Mouse (Mus musculus) kidney, embryonic 14.5 days (tissue): ENCODE measurements around the gene Mbtd1. TPM values are rescaled to one million over a fixed set of nuclear protein-coding genes. Genes with fewer than 3 reads are reported as not detected.
"Not testable (repeated sequence)": the region's sequence is repeated elsewhere in the genome, so short reads cannot be mapped to it uniquely, and the experiment has no call there.

Experiments
- ATAC-seq: fragments of 200-750 bp; cut with Nextera tagmentation; 2 replicates; pipeline ENCODE4 v1.8.0; 2017; ENCODE audit warnings: moderate number of reproducible peaks, mild to moderate bottlenecking, moderate TSS enrichment, moderate library complexity; ENCODE audit not compliant: low FRiP score, low TSS enrichment
- H3K27ac ChIP-seq: fragments of 300-500 bp; sonication (generic); 2 replicates; pipeline ENCODE4 v1.5.1; 2014; ENCODE audit warnings: low read depth, mild to moderate bottlenecking, low read length, moderate library complexity, mixed read lengths
- H3K27me3 ChIP-seq: fragments of 300-500 bp; sonication (generic); 2 replicates; pipeline ENCODE4 v1.6.1; 2014; ENCODE audit warnings: mild to moderate bottlenecking, low read length; ENCODE audit not compliant: control insufficient read depth, insufficient read depth
- H3K36me3 ChIP-seq: fragments of 300-500 bp; sonication (generic); 2 replicates; pipeline ENCODE4 v1.6.1; 2014; ENCODE audit warnings: low read length, mixed read lengths; ENCODE audit not compliant: control insufficient read depth, insufficient read depth
- H3K4me1 ChIP-seq: fragments of 300-500 bp; sonication (generic); 2 replicates; pipeline ENCODE4 v1.6.1; 2014; ENCODE audit warnings: low read length, mixed read lengths; ENCODE audit not compliant: control insufficient read depth, insufficient read depth
- H3K4me2 ChIP-seq: fragments of 300-500 bp; sonication (generic); replicated peaks from 2 replicates; pipeline ENCODE4 v1.6.1; 2014; ENCODE audit warnings: low read depth, mild to moderate bottlenecking, low read length
- H3K4me3 ChIP-seq: fragments of 300-500 bp; sonication (generic); 2 replicates; pipeline ENCODE4 v1.5.1; 2014; ENCODE audit warnings: mild to moderate bottlenecking, low read length
- H3K9ac ChIP-seq: fragments of 300-500 bp; sonication (generic); 2 replicates; pipeline ENCODE4 v1.6.1; 2014; ENCODE audit warnings: low read depth, mild to moderate bottlenecking, low read length, moderate library complexity
- H3K9me3 ChIP-seq: fragments of 300-500 bp; sonication (generic); 2 replicates; pipeline ENCODE4 v1.6.1; 2016; ENCODE audit warnings: low read length; ENCODE audit not compliant: control insufficient read depth
- WGBS: fragments of 180-500 bp; shearing (Covaris S2); extraction: QIAGEN DNeasy Blood & Tissue Kit; methylation state at CpG from one replicate; pipeline ENCODE4 v1.1.7; 2014; 5-methylcytosine and 5-hydroxymethylcytosine counted together
- polyA plus RNA-seq: library from polyadenylated mRNA; unstranded; fragments of >200 nt; fragmentation: Nextera tagmentation; extraction: Ambion mirVana; gene quantifications from 2 replicates; pipeline ENCODE4 v1.2.1, GENCODE M21; 2014

Mbtd1 gene
- polyA plus RNA-seq, 1 experiment from 2014 or later: 28.5 TPM

DNA sequence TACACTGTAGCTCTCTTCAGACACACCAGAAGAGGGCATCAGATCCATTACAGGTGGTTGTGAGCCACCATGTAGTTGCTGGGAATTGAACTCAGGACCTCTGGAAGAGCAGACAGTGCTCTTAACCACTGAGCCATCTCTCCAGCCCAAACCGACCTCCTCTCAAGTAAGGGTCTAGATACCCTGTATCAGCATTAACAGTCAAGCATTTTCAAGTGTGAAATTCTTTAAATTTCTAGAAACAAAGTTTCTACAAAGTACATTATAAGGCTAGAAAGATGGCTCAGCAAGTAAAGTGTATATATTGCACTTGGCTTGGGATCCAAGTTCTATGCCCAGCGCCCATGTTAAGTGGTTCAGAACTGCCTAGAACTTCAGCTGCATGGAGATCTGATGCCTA lies 29.4 kb downstream of the Mbtd1 start:
- H3K4me3 ChIP-seq, ATAC-seq, H3K9ac ChIP-seq, H3K27ac ChIP-seq, H3K27me3 ChIP-seq, H3K4me2 ChIP-seq, H3K4me1 ChIP-seq, H3K9me3 ChIP-seq: not testable (repeated sequence)
- peaks cover 80% of the 10 kb centered on the region for H3K36me3 ChIP-seq
- WGBS: 94% methylated on average over 2 of the region's 2 CpGs

DNA sequence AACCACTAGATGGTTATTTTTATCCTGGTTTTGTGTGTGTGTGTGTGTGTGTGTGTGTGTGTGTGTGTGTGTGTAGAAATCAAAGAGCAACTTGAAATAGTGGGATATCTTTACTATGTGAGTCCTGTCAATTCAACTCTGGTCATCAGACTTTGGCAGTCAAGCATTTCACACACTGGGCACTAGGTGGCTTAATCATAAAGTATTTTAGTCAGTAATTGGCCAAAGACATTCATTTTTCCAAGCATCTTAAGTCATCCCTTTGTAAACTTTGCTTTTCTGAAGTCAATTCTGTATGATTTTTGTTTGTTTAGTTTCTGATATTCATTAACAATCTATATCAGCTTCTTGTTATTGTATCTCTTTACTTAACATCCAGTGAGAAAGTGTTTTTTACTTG lies 43.5 kb downstream of the Mbtd1 start:
- peaks cover 68% of the 10 kb centered on the region for H3K36me3 ChIP-seq
- ATAC-seq: no peak
- no peaks in the 10 kb centered on the region for H3K4me1 ChIP-seq

GRCm38 (mm10) chr11:93940906-93941305 lies 55.3 kb downstream of the Mbtd1 start:
- Histone ChIP-seq H3K4me1 (0 out of 2 replicates have a peak, but pooled peaks cover 2% of the 10 kb centered on the region), H3K9me3 (no peaks in the 10 kb centered on the region), H3K4me2 (no peak overlapping the region), H3K36me3 (peaks cover 35% of the 10 kb centered on the region), H3K4me3 (no peak overlapping the region), H3K27ac (no peak overlapping the region), H3K27me3 (no peaks in the 10 kb centered on the region), H3K9ac (no peak overlapping the region)
- no peak for ATAC-seq
- WGBS: 84% methylated on average over 2 of the region's 2 CpGs

More for the DNA sequence above, 43.5 kb downstream of the Mbtd1 start:
- no peak overlapping the region for H3K4me3 ChIP-seq
- H3K9ac ChIP-seq: no peak overlapping the region
- no peaks in the 10 kb centered on the region for H3K27me3 ChIP-seq
- no peak overlapping the region for H3K27ac ChIP-seq
- H3K4me2 ChIP-seq: no peak overlapping the region
- no peaks in the 10 kb centered on the region for H3K9me3 ChIP-seq

DNA sequence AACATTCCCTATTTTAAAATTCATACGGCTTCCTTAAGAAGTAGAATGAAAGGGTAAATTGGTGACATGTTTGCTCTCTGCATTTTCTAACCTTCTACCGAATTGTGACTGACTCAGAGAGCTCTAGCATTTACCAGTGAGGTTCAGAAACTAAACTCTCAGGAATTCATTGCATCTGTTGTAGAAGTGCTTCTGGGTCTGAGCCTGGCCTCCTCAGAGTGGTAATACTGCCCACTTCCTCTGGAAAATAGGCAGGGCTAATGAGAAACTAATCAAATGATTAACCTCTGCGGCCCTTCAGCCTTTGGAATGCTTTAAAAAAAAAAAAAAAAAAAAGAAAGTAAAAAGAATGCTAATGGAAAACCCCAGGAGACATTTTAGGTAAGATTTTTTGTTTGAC lies 59.3 kb downstream of the Mbtd1 start:
- 61% methylated on average over 3 of the region's 3 CpGs for WGBS
- no peak overlapping the region for H3K4me2 ChIP-seq
- H3K9me3 ChIP-seq: no peaks in the 10 kb centered on the region
- ATAC-seq: no peak
- H3K27me3 ChIP-seq: no peaks in the 10 kb centered on the region
- 0 out of 2 replicates have a peak, but pooled peaks cover 2% of the 10 kb centered on the region for H3K4me1 ChIP-seq
- H3K9ac ChIP-seq: no peak overlapping the region
- no peak overlapping the region for H3K4me3 ChIP-seq
- peaks cover 27% of the 10 kb centered on the region for H3K36me3 ChIP-seq
- H3K27ac ChIP-seq: no peak overlapping the region

DNA sequence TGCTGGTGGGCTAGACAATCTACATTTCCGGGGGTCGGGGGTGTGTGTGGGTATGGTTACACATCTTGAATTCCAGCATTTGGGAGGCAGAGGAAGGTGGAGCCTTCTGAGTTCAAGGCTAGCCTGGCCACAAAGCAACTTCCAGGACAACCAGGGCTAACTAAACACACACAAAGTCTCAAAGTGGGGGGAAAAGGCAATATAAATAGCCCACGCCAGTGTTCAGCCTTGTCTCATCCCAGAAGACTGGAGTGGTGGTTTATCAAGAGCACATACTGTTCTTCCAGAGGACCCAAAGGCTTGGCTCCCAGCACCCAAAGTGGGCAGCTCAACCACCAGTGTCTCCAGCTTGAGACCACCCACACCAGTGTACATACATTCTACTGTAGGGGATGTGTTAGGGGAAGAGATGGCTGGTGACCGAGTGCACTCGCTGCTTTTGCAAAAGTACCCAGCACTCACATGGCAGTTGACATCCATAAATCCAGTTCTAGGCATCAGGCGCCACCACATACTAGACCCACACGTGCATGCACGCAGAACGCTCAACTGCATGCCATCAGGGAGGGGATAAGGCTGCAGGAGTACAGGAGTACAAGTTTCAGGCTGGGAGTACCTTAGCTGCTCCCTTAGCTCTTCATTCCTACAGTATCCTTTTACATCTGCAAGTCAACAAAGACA lies 63.4 kb downstream of the Mbtd1 start:
- Histone ChIP-seq H3K36me3 (peaks cover 52% of the 10 kb centered on the region), H3K27me3 (no peaks in the 10 kb centered on the region), H3K9me3 (no peaks in the 10 kb centered on the region), H3K9ac (no peak overlapping the region), H3K4me2 (no peak overlapping the region), H3K4me1 (peaks cover 19% of the 10 kb centered on the region; the same call in 1 of the 2 replicates), H3K4me3 (no peak overlapping the region), H3K27ac (no peak overlapping the region)
- no peak for ATAC-seq
- 89% methylated on average over 9 of the region's 9 CpGs for WGBS

- ATAC-seq: no peak
- Histone ChIP-seq H3K27me3 (no peaks in the 10 kb centered on the region), H3K9me3 (no peaks in the 10 kb centered on the region), H3K4me2 (no peak overlapping the region), H3K27ac (no peak overlapping the region), H3K36me3 (peaks cover 53% of the 10 kb centered on the region), H3K4me1 (peaks cover 20% of the 10 kb centered on the region; the same call in 1 of the 2 replicates), H3K4me3 (no peak overlapping the region), H3K9ac (no peak overlapping the region)
- WGBS: 96% methylated on average over 1 of the region's 1 CpGs
Observed at GRCm38 (mm10) chr11:93950045-93950444, 64.4 kb downstream of the Mbtd1 start.

- Histone ChIP-seq H3K4me1 (peaks cover 27% of the 10 kb centered on the region; the same call in 1 of the 2 replicates), H3K9me3 (no peaks in the 10 kb centered on the region), H3K36me3 (peaks cover 50% of the 10 kb centered on the region), H3K27ac (peak overlapping the region; percentile 2; the same call in 1 of the 2 replicates), H3K9ac (no peak overlapping the region), H3K27me3 (no peaks in the 10 kb centered on the region), H3K4me3 (no peak overlapping the region; the same call in 1 of the 2 replicates), H3K4me2 (peak overlapping the region; percentile 22)
- ATAC-seq: no peak
- WGBS: 24% methylated on average over 5 of the region's 5 CpGs
Observed at GRCm38 (mm10) chr11:93952376-93952775, 66.7 kb downstream of the Mbtd1 start.

DNA sequence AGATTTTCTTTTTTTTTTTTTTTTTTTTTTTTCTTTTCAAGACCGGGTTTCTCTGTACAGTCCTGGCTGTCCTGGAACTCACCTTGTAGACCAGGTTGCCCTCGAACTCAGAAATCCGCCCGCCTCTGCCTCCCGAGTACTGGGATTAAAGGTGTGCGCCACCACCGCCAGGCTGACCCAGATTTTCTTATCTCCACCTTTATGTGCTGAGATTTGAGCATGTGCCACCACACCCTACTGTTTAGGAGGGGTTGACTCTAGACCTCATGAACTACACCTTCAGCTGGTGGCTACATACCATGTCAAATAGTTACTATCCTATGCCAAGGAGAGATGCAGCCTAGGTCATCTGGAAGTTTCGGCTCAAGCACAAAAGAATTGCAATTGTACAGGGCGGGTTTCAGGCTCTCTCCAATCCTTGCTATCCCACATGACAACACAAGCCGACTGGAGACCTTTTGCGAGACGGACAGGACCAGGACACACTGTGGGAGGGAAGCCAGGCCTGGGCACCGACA lies 69.1 kb downstream of the Mbtd1 start:
- Histone ChIP-seq H3K27ac (peak overlapping the region; percentile 90), H3K4me1 (peaks cover 27% of the 10 kb centered on the region; the same call in 1 of the 2 replicates), H3K27me3 (no peaks in the 10 kb centered on the region), H3K9ac (peak overlapping the region; percentile 81), H3K4me2 (peak overlapping the region; percentile 89), H3K9me3 (no peaks in the 10 kb centered on the region), H3K36me3 (peaks cover 53% of the 10 kb centered on the region), H3K4me3 (peak overlapping the region; percentile 75)
- WGBS: 49% methylated on average over 13 of the region's 13 CpGs
- ATAC-seq: no peak
